Mouse (Mus musculus): Measurements from ENCODE around the gene Ehf.
A peak's percentile ranks its signal among the peaks of the same experiment; 100 is the strongest.

DNA sequence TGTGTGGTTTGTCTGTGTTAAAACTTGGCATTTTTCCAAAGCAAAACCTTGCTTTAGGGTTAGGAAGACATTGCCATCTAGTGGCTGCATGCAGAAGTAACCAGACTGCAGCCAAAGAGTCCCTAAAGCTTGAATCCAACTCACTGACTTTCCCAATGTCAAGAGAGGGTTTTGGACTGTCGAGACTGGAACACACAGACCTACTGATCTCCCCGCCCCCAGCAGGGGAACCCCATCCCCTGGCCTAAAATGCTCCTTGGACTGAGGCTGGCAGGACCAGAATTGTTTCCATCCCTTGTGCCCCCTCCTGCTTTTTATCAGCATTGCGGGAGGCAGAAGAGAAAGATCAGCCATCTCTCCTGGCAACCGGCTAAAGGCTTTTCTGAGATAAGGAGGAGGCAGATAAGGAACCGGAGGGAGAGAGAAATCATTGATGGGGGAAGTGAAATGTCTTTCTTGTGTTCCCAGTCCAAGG lies 44.4 kb upstream of the Ehf start:
- TF ChIP-seq CTCF (IDR thresholded peaks at IDR 0.05; ENCODE audit: borderline replicate concordance, insufficient read depth, low read depth, low read length): peak; percentile 43; the same call in 1 of the 2 replicates
- no peak for TF ChIP-seq POLR2A (IDR thresholded peaks at IDR 0.05; ENCODE audit: borderline replicate concordance, insufficient read depth, low read length)

Data from cerebellum, adult 2 months (tissue).